Mouse (Mus musculus) embryonic stem cell, embryonic (primary cell): ENCODE measurements around the gene Ppt2.

Experiments used
- CTCF ChIA-PET, 4 experiments: fragments of 300-600 bp in 2 of 4; fragments of 350-600 bp in 2 of 4; sonication (Branson Sonifier 250); formaldehyde crosslinking; loops; one replicate each; lab custom pipeline; 2022; ENCODE audit warnings: inconsistent platforms in 2 of 4; lab: Charles Lee
- POLR2A ChIA-PET, 4 experiments: fragments of 300-600 bp in 2 of 4; fragments of 350-600 bp in 2 of 4; sonication (Branson Sonifier 250); formaldehyde crosslinking; loops; one replicate each; lab custom pipeline; 2022; ENCODE audit warnings: antibody characterized with exemption in 4 of 4, inconsistent platforms in 1 of 4; lab: Charles Lee

The Ppt2 gene

GRCm38 (mm10) chr17:34582528-34582927, 45.8 kb downstream of the Ppt2 start:
- ChIA-PET POLR2A (interaction anchor here in 3 of 4 experiments (0.5 to 1.1 kb wide), 3 partner anchors 10 to 18 kb away, joined by 3 to 10 read pairs (median 3); partner anchors contain the start of gene Notch4 (in 2 of the 3)), CTCF (interaction anchor here in 1 of 4 experiments (0.6 kb wide), 1 partner anchor 579 kb away, joined by 3 read pairs; no protein-coding TSS in a partner anchor)

GRCm38 (mm10) chr17:34578070-34578469, 50.2 kb downstream of the Ppt2 start:
- POLR2A ChIA-PET: no interaction called here
- CTCF ChIA-PET: no interaction called here

- POLR2A ChIA-PET: interaction anchor here in 2 of 4 experiments (0.7 to 0.9 kb wide), 2 partner anchors 11 to 376 kb away, joined by 3 to 4 read pairs; no protein-coding TSS in a partner anchor
- CTCF ChIA-PET: interaction anchor here in 1 of 4 experiments (0.7 kb wide), 1 partner anchor 307 kb away, joined by 4 read pairs; no protein-coding TSS in a partner anchor
These were observed 51.7 kb downstream of the Ppt2 start for GRCm38 (mm10) chr17:34576577-34576976.

- ChIA-PET POLR2A (interaction anchor here in 3 of 4 experiments (0.5 to 1.2 kb wide), 15 partner anchors 8 to 456 kb away, joined by 3 to 9 read pairs (median 4); partner anchors contain the start of genes Atf6b (in 1 of the 3), Notch4 (in 1 of the 3) and Pbx2 (in 1 of the 3)), CTCF (interaction anchor here (0.5 to 2.2 kb wide), 37 partner anchors 8 to 702 kb away, joined by 3 to 30 read pairs (median 4); partner anchors contain the start of genes Atf6b (in 3 of the 4), Agpat1 (in 2 of the 4), Fkbpl (in 2 of the 4) and BC051142 (in 1 of the 4))
These were observed 55.9 kb downstream of the Ppt2 start for GRCm38 (mm10) chr17:34572361-34572760.

- ChIA-PET POLR2A (interaction anchor here in 3 of 4 experiments (0.5 to 1.2 kb wide), 16 partner anchors 8 to 456 kb away, joined by 3 to 9 read pairs (median 4); partner anchors contain the start of genes Atf6b (in 1 of the 3), Notch4 (in 1 of the 3) and Pbx2 (in 1 of the 3)), CTCF (interaction anchor here (0.5 to 2.2 kb wide), 35 partner anchors 8 to 702 kb away, joined by 3 to 30 read pairs (median 4); partner anchors contain the start of genes Agpat1 (in 2 of the 4), Atf6b (in 2 of the 4), Fkbpl (in 2 of the 4) and BC051142 (in 1 of the 4))
These were observed 56.4 kb downstream of the Ppt2 start for GRCm38 (mm10) chr17:34571875-34572274.

- POLR2A ChIA-PET: no interaction called here
- CTCF ChIA-PET: interaction anchor here in 3 of 4 experiments (0.6 to 1.3 kb wide), 5 partner anchors 14 to 673 kb away, joined by 3 to 6 read pairs (median 3); no protein-coding TSS in a partner anchor
These were observed 58.4 kb downstream of the Ppt2 start for GRCm38 (mm10) chr17:34569919-34570318.

- POLR2A ChIA-PET: no interaction called here
- CTCF ChIA-PET: no interaction called here
These were observed 59.9 kb downstream of the Ppt2 start for GRCm38 (mm10) chr17:34568421-34568820.

- CTCF ChIA-PET: interaction anchor here in 1 of 4 experiments (0.6 kb wide), 2 partner anchors 52 to 492 kb away, joined by 3 to 4 read pairs; no protein-coding TSS in a partner anchor
- POLR2A ChIA-PET: interaction anchor here in 1 of 4 experiments (0.9 to 1.1 kb wide), 2 partner anchors 21 to 61 kb away, joined by 3 read pairs; partner anchors contain the start of gene Ppt2
These were observed 61.0 kb downstream of the Ppt2 start for GRCm38 (mm10) chr17:34567311-34567710.
